Mouse (Mus musculus) CH12.LX (cell line): ENCODE measurements around the gene Myo18a. TPM values are rescaled to one million over a fixed set of nuclear protein-coding genes. Genes with fewer than 3 reads are reported as not detected.
A peak's percentile ranks its signal among the peaks of the same experiment; 100 is the strongest.

Source experiments
- DNase-seq: peaks from one replicate; pipeline ENCODE4 v3.0.0-alpha.2; 2013; ENCODE audit errors: extremely low read depth
- H3K27ac ChIP-seq: 2 replicates; pipeline ENCODE4 v1.5.1; 2012; ENCODE audit warnings: low read depth, mild to moderate bottlenecking, control low read depth, moderate library complexity; ENCODE audit not compliant: insufficient read depth
- H3K27me3 ChIP-seq: replicated peaks from 2 replicates; pipeline ENCODE3; 2012; ENCODE audit warnings: inconsistent platforms
- H3K36me3 ChIP-seq, 2 experiments: replicated peaks in 1 of 2; 2 replicates each; pipeline versions ENCODE3 to v1.6.1; 2012; ENCODE audit warnings: inconsistent platforms in 1 of 2, low read length in 1 of 2, mild to moderate bottlenecking in 1 of 2, mixed read lengths in 1 of 2, moderate library complexity in 1 of 2; ENCODE audit not compliant: control insufficient read depth in 1 of 2, insufficient read depth in 1 of 2
- H3K4me1 ChIP-seq, 2 experiments: 2 replicates each; pipeline ENCODE4 v1.6.1; 2012; ENCODE audit warnings: inconsistent platforms in 1 of 2, moderate library complexity in 1 of 2; ENCODE audit not compliant: insufficient read depth in 2 of 2, control insufficient read depth in 1 of 2
- H3K4me2 ChIP-seq: 2 replicates; pipeline ENCODE4 v1.6.1; 2012; ENCODE audit warnings: low read depth, mild to moderate bottlenecking, control low read depth; ENCODE audit not compliant: poor library complexity, insufficient read depth, severe bottlenecking
- H3K4me3 ChIP-seq, 3 experiments: fragments of 150-350 bp in 1 of 3; sonication (generic) in 1 of 3; replicated peaks in 1 of 3; 2 replicates each; pipeline versions ENCODE3 to v1.5.1; 2011 to 2012; ENCODE audit warnings: low read depth in 2 of 3, low read length in 2 of 3, mild to moderate bottlenecking in 2 of 3, moderate library complexity in 2 of 3, control low read depth in 1 of 3, improper control_type of control experiment in 1 of 3, inconsistent platforms in 1 of 3, mixed read lengths in 1 of 3; ENCODE audit not compliant: poor library complexity in 1 of 3
- H3K79me2 ChIP-seq: replicated peaks from 2 replicates; pipeline ENCODE4 v1.6.1; 2012; ENCODE audit warnings: mild to moderate bottlenecking, moderate library complexity; ENCODE audit not compliant: control insufficient read depth, poor library complexity, insufficient read depth, severe bottlenecking; ENCODE audit errors: extremely low read depth
- H3K9ac ChIP-seq: 2 replicates; pipeline ENCODE4 v1.6.1; 2012; ENCODE audit warnings: low read depth, mild to moderate bottlenecking, control low read depth, moderate library complexity; ENCODE audit not compliant: insufficient read depth
- H3K9me3 ChIP-seq: replicated peaks from 2 replicates; pipeline ENCODE3; 2012; ENCODE audit warnings: low read length, inconsistent platforms, mixed read lengths
- BHLHE40 ChIP-seq: IDR thresholded peaks from 2 replicates; pipeline ENCODE4 v1.6.1; 2011; ENCODE audit warnings: mild to moderate bottlenecking, low read depth, low read length, improper control_type of control experiment
- CHD1 ChIP-seq: IDR thresholded peaks from 2 replicates; pipeline ENCODE4 v1.6.1; 2012; ENCODE audit warnings: low read depth, low read length, improper control_type of control experiment, inconsistent platforms
- E2F4 ChIP-seq: IDR thresholded peaks from 2 replicates; pipeline ENCODE4 v1.6.1; 2011; ENCODE audit warnings: low read depth, low read length, improper control_type of control experiment; ENCODE audit not compliant: insufficient replicate concordance
- ELF1 ChIP-seq: IDR thresholded peaks from 2 replicates; pipeline ENCODE4 v1.6.1; 2014; ENCODE audit warnings: low read depth, mild to moderate bottlenecking, inconsistent platforms, low read length, improper control_type of control experiment
- EP300 ChIP-seq: IDR thresholded peaks from 2 replicates; pipeline ENCODE4 v1.6.1; 2011; ENCODE audit warnings: low read length, improper control_type of control experiment
- ETS1 ChIP-seq: conservative IDR thresholded peaks from 2 replicates; pipeline ENCODE4 v1.6.1; 2012; ENCODE audit warnings: low read depth, mild to moderate bottlenecking, inconsistent platforms, low read length, improper control_type of control experiment, moderate library complexity
- HCFC1 ChIP-seq: IDR thresholded peaks from 2 replicates; pipeline ENCODE4 v1.6.1; 2012; ENCODE audit warnings: low read depth, mild to moderate bottlenecking, inconsistent platforms, low read length, improper control_type of control experiment
- IRF4 ChIP-seq: IDR thresholded peaks from 2 replicates; pipeline ENCODE4 v1.6.1; 2014; ENCODE audit warnings: low read depth, mild to moderate bottlenecking, inconsistent platforms, low read length, improper control_type of control experiment
- JUN ChIP-seq: IDR thresholded peaks from 2 replicates; pipeline ENCODE4 v1.6.1; 2011; ENCODE audit warnings: low read depth, mild to moderate bottlenecking, low read length, improper control_type of control experiment, moderate library complexity; ENCODE audit not compliant: insufficient read depth
- JUND ChIP-seq: conservative IDR thresholded peaks from 2 replicates; pipeline ENCODE4 v1.6.1; 2011; ENCODE audit warnings: low read depth, low read length, improper control_type of control experiment
- KAT2A ChIP-seq: IDR thresholded peaks from 2 replicates; pipeline ENCODE4 v1.6.1; 2012; ENCODE audit warnings: low read length, improper control_type of control experiment, inconsistent platforms; ENCODE audit not compliant: insufficient replicate concordance
- MAX ChIP-seq: IDR thresholded peaks from 2 replicates; pipeline ENCODE4 v1.6.1; 2011; ENCODE audit warnings: low read length, improper control_type of control experiment
- MAZ ChIP-seq: IDR thresholded peaks from 2 replicates; pipeline ENCODE4 v1.6.1; 2012; ENCODE audit warnings: low read depth, mild to moderate bottlenecking, inconsistent platforms, low read length, improper control_type of control experiment, moderate library complexity
- NRF1 ChIP-seq: IDR thresholded peaks from 2 replicates; pipeline ENCODE4 v1.6.1; 2014; ENCODE audit warnings: low read depth, mild to moderate bottlenecking, inconsistent platforms, low read length, improper control_type of control experiment, moderate library complexity
- PAX5 ChIP-seq: IDR thresholded peaks from 2 replicates; pipeline ENCODE4 v1.6.1; 2012; ENCODE audit warnings: low read length, inconsistent platforms, mixed read lengths
- POLR2AphosphoS2 ChIP-seq: IDR thresholded peaks from 2 replicates; pipeline ENCODE4 v1.6.1; 2011; ENCODE audit warnings: low read depth, low read length, improper control_type of control experiment
- SIN3A ChIP-seq: IDR thresholded peaks from 2 replicates; pipeline ENCODE4 v1.6.1; 2012; ENCODE audit warnings: low read length, improper control_type of control experiment, inconsistent platforms
- SMC3 ChIP-seq: IDR thresholded peaks from 2 replicates; pipeline ENCODE4 v1.6.1; 2011; ENCODE audit warnings: low read depth, low read length, improper control_type of control experiment
- TBP ChIP-seq: conservative IDR thresholded peaks from 2 replicates; pipeline ENCODE4 v1.6.1; 2011; ENCODE audit warnings: low read depth, low read length, improper control_type of control experiment
- TCF12 ChIP-seq: IDR thresholded peaks from 2 replicates; pipeline ENCODE4 v1.6.1; 2014; ENCODE audit warnings: low read depth, mild to moderate bottlenecking, inconsistent platforms, low read length, improper control_type of control experiment
- USF1 ChIP-seq: IDR thresholded peaks from 2 replicates; pipeline ENCODE4 v1.6.1; 2014; ENCODE audit warnings: low read depth, mild to moderate bottlenecking, inconsistent platforms, low read length, improper control_type of control experiment
- USF2 ChIP-seq: conservative IDR thresholded peaks from 2 replicates; pipeline ENCODE4 v1.6.1; 2011; ENCODE audit warnings: low read depth, low read length, improper control_type of control experiment
- ZC3H11A ChIP-seq: IDR thresholded peaks from 2 replicates; pipeline ENCODE4 v1.6.1; 2012; ENCODE audit warnings: low read depth, mild to moderate bottlenecking, inconsistent platforms, low read length, improper control_type of control experiment
- ZKSCAN1 ChIP-seq: IDR thresholded peaks from 2 replicates; pipeline ENCODE4 v1.6.1; 2012; ENCODE audit warnings: low read depth, inconsistent platforms, low read length, improper control_type of control experiment, borderline replicate concordance
- ZMIZ1 ChIP-seq: IDR thresholded peaks from 2 replicates; pipeline ENCODE4 v1.6.1; 2012; ENCODE audit warnings: low read depth, mild to moderate bottlenecking, inconsistent platforms, low read length, improper control_type of control experiment
- dilution Hi-C: fragments of 300-500 bp; cut with MboI; formaldehyde crosslinking; loops from 2 replicates; pipeline ENCODE4 v1.14.3; 2020; ENCODE audit warnings: low sequenced_read_pairs; ENCODE audit not compliant: extremely low pct_unique_long_range_greater_than_20kb, extremely low pct_ligation_motif_present
- in situ Hi-C: fragments of 300-500 bp; cut with MboI; formaldehyde crosslinking; loops from 3 replicates; pipeline ENCODE4 v1.14.3; 2019; ENCODE audit warnings: low sequenced_read_pairs, low pct_ligation_motif_present, low pct_unique_long_range_greater_than_20kb, mixed read lengths
- polyA plus RNA-seq: library from polyadenylated mRNA; unstranded; fragments of >175 nt; gene quantifications from 2 replicates; pipeline ENCODE4 v1.2.1, GENCODE M21; 2012; ENCODE audit warnings: low read depth; ENCODE audit not compliant: insufficient read length
- total RNA-seq, 2 experiments: library from RNA; depleted of rRNA; stranded (reverse); fragments of 300-350 nt in 1 of 2; fragments of >200 nt in 1 of 2; gene quantifications; 2 replicates each; pipeline ENCODE4 v1.2.3; 2012 to 2014

Myo18a gene
- total and polyA plus RNA-seq, 3 experiments = 6.3 to 24.8 (median 16.8) TPM

- Histone ChIP-seq H3K9me3 (no peaks in the 10 kb centered on the region), H3K36me3 (peaks cover 0 to 6% of the 10 kb centered on the region in 2 experiments), H3K27ac (no peak within 1 kb of the TSS), H3K27me3 (no peaks in the 10 kb centered on the region), H3K4me1 (no peaks in the 10 kb centered on the region), H3K4me3 (no peak within 1 kb of the TSS), H3K9ac (no peak within 1 kb of the TSS), H3K79me2 (no peaks in the 10 kb centered on the region; the same call in 1 of the 2 replicates), H3K4me2 (no peak within 1 kb of the TSS)
- in situ Hi-C loops (no loop called here), dilution Hi-C loops (no loop called here)
- DNase-seq = no peak
- no peak for TF ChIP-seq ZKSCAN1
- TF ChIP-seq BHLHE40 = no peak
- TF ChIP-seq E2F4 = no peak
These were observed 37.9 kb upstream of the Myo18a start, which contains the start of gene Cryba1 for GRCm38 (mm10) chr11:77725183-77725582. Gene Cryba1 (minus strand): TSS chr11:77725283.

DNA sequence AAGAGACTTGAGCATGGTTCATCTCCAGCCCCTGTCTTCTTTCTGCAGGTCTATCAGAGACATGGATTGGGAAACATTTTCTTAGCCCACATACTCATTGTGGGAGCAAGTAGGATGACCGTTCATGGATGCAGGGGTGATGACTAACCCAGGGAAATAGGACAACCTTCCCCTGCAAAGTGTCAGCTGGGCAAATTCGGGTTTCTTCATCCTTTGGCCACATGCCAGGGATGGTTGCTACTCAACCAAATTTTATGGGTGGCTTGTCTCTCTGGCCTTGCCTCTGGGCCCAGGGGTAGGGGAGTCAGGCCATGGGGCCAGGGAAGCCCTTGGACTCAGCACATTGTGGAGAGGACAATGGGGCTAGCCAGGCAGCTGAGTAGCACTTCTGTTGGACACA is 34.5 kb upstream of the Myo18a start:
- dilution Hi-C loops (no loop called here), in situ Hi-C loops (no loop called here)
- no peak for TF ChIP-seq SIN3A
- TF ChIP-seq TCF12 = no peak
- TF ChIP-seq NRF1 = no peak
- no peak for TF ChIP-seq MAZ
- no peak for TF ChIP-seq USF2
- TF ChIP-seq ZKSCAN1 = no peak
- no peak for TF ChIP-seq ZMIZ1
- TF ChIP-seq ETS1 = no peak
- TF ChIP-seq CHD1 = no peak
- no peak for TF ChIP-seq ELF1
- TF ChIP-seq, all 38 proteins: peak for 0

DNA sequence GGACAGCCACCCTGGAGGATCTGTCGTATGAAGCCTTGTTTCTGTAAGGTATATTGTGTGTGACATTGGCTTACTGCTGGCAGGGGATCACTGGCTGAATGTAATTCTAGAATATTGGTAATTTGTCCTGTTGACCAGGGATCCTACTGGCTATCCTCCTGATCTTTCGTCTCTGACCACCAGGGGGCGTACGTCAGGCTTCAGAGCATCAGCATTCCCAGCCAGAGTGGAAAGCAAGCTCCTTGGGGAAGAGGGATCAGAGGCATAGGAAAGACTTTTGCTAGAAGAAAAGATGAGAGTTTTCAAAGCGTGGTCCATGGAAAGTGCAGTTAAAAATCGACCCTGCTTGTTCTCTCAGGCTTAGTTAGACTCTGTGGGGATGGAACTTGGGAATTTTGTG is 25.8 kb upstream of the Myo18a start:
- Histone ChIP-seq H3K27ac (no peak overlapping the region), H3K9ac (no peak overlapping the region), H3K4me1 (peaks cover 4 to 10% of the 10 kb centered on the region in 2 experiments; a peak in 3 of 4 replicates), H3K79me2 (no peaks in the 10 kb centered on the region), H3K4me2 (no peak overlapping the region), H3K27me3 (no peaks in the 10 kb centered on the region), H3K4me3 (no peak overlapping the region), H3K9me3 (no peaks in the 10 kb centered on the region), H3K36me3 (no peaks in the 10 kb centered on the region)
- DNase-seq = peak; percentile 64
- in situ Hi-C loops (no loop called here), dilution Hi-C loops (no loop called here)
- TF ChIP-seq KAT2A (no peak), POLR2AphosphoS2 (no peak), E2F4 (no peak), SIN3A (no peak), ZMIZ1 (no peak), IRF4 (no peak), HCFC1 (no peak), JUND (no peak), SMC3 (peak; percentile 92), JUN (no peak), BHLHE40 (no peak), TBP (no peak), ZKSCAN1 (no peak), EP300 (no peak), USF1 (no peak), MAZ (no peak), ELF1 (no peak), ZC3H11A (peak; percentile 37; the same call in 1 of the 2 replicates), PAX5 (no peak), USF2 (no peak), MAX (no peak)

More for the DNA sequence above, 34.5 kb upstream of the Myo18a start:
- Histone ChIP-seq H3K4me3 (no peak overlapping the region), H3K4me2 (no peak overlapping the region), H3K4me1 (no peaks in the 10 kb centered on the region), H3K79me2 (no peaks in the 10 kb centered on the region; the same call in 1 of the 2 replicates), H3K9me3 (no peaks in the 10 kb centered on the region), H3K9ac (no peak overlapping the region), H3K36me3 (no peaks in the 10 kb centered on the region), H3K27ac (no peak overlapping the region), H3K27me3 (no peaks in the 10 kb centered on the region)
- DNase-seq = no peak
